Mouse (Mus musculus): ENCODE results near the gene Pald1. TPM values are rescaled to one million over a fixed set of nuclear protein-coding genes. Genes with fewer than 3 reads are reported as not detected.

Pald1 gene
- polyA plus RNA-seq, 1 experiment from 2014 or later, result 21.0 TPM

- Histone ChIP-seq H3K36me3 (ENCODE audit: control insufficient read depth, insufficient read depth) (no peaks in the 10 kb centered on the region), H3K27me3 (ENCODE audit: control insufficient read depth, insufficient read depth, low read length) (peaks cover 24% of the 10 kb centered on the region), H3K9me3 (replicated peaks; ENCODE audit: control insufficient read depth, low read length) (no peaks in the 10 kb centered on the region), H3K27ac (ENCODE audit: low read length) (no peak overlapping the region), H3K4me3 (ENCODE audit: low read length) (no peak overlapping the region), H3K4me1 (ENCODE audit: control insufficient read depth, insufficient read depth, low read length) (peaks cover 27% of the 10 kb centered on the region), H3K4me2 (ENCODE audit: low read depth, low read length) (no peak overlapping the region), H3K9ac (ENCODE audit: low read length) (no peak overlapping the region)
- ATAC-seq (replicated peaks; ENCODE audit: extremely low read depth, insufficient read depth, low FRiP score), result no peak
- WGBS, result 80% methylated on average over 12 of the region's 12 CpGs
Measured at GRCm38 (mm10) chr10:61422861-61423260, 39.5 kb upstream of the Pald1 start.

- H3K4me1 ChIP-seq (ENCODE audit: control insufficient read depth, insufficient read depth, low read length), result peaks cover 13% of the 10 kb centered on the region
- H3K27me3 ChIP-seq (ENCODE audit: control insufficient read depth, insufficient read depth, low read length), result peaks cover 43% of the 10 kb centered on the region
- WGBS, result 59% methylated on average over 4 of the region's 4 CpGs
- no peak overlapping the region for H3K4me2 ChIP-seq (ENCODE audit: low read depth, low read length)
- H3K9ac ChIP-seq (ENCODE audit: low read length), result no peak overlapping the region
- no peaks in the 10 kb centered on the region for H3K36me3 ChIP-seq (ENCODE audit: control insufficient read depth, insufficient read depth)
- ATAC-seq (replicated peaks; ENCODE audit: extremely low read depth, insufficient read depth, low FRiP score), result no peak
- no peak overlapping the region for H3K4me3 ChIP-seq (ENCODE audit: low read length)
- H3K9me3 ChIP-seq (replicated peaks; ENCODE audit: control insufficient read depth, low read length), result no peaks in the 10 kb centered on the region
- no peak overlapping the region for H3K27ac ChIP-seq (ENCODE audit: low read length)
Measured at GRCm38 (mm10) chr10:61420011-61420410, 36.7 kb upstream of the Pald1 start.

- WGBS, result 6% methylated on average over 24 of the region's 24 CpGs
- Histone ChIP-seq H3K9ac (ENCODE audit: low read length) (no peak overlapping the region), H3K9me3 (replicated peaks; ENCODE audit: control insufficient read depth, low read length) (no peaks in the 10 kb centered on the region), H3K27ac (ENCODE audit: low read length) (no peak overlapping the region), H3K36me3 (ENCODE audit: control insufficient read depth, insufficient read depth) (no peaks in the 10 kb centered on the region), H3K27me3 (ENCODE audit: control insufficient read depth, insufficient read depth, low read length) (peaks cover 45% of the 10 kb centered on the region), H3K4me1 (ENCODE audit: control insufficient read depth, insufficient read depth, low read length) (peaks cover 6% of the 10 kb centered on the region), H3K4me2 (ENCODE audit: low read depth, low read length) (peak overlapping the region; percentile 17), H3K4me3 (ENCODE audit: low read length) (no peak overlapping the region)
- ATAC-seq (replicated peaks; ENCODE audit: extremely low read depth, insufficient read depth, low FRiP score), result no peak
Measured at GRCm38 (mm10) chr10:61419146-61419545, 35.8 kb upstream of the Pald1 start.

GRCm38 (mm10) chr10:61418131-61418900, 35.0 kb upstream of the Pald1 start:
- Histone ChIP-seq H3K27me3 (ENCODE audit: control insufficient read depth, insufficient read depth, low read length) (peaks cover 45% of the 10 kb centered on the region), H3K9me3 (replicated peaks; ENCODE audit: control insufficient read depth, low read length) (no peaks in the 10 kb centered on the region), H3K4me2 (ENCODE audit: low read depth, low read length) (peak overlapping the region; percentile 71), H3K4me1 (ENCODE audit: control insufficient read depth, insufficient read depth, low read length) (peaks cover 6% of the 10 kb centered on the region; the same call in 1 of the 2 replicates), H3K4me3 (ENCODE audit: low read length) (peak overlapping the region; percentile 52), H3K9ac (ENCODE audit: low read length) (peak overlapping the region; percentile 62), H3K36me3 (ENCODE audit: control insufficient read depth, insufficient read depth) (no peaks in the 10 kb centered on the region), H3K27ac (ENCODE audit: low read length) (no peak overlapping the region)
- WGBS, result 2% methylated on average over 50 of the region's 50 CpGs
- ATAC-seq (replicated peaks; ENCODE audit: extremely low read depth, insufficient read depth, low FRiP score), result no peak

GRCm38 (mm10) chr10:61417672-61418071, 34.3 kb upstream of the Pald1 start, which contains the start of gene Nodal:
Gene Nodal (plus strand): TSS chr10:61417972.
- Histone ChIP-seq H3K9ac (ENCODE audit: low read length) (peak within 1 kb of the TSS; percentile 62), H3K27ac (ENCODE audit: low read length) (no peak within 1 kb of the TSS), H3K4me1 (ENCODE audit: control insufficient read depth, insufficient read depth, low read length) (peaks cover 11% of the 10 kb centered on the region; the same call in 1 of the 2 replicates), H3K9me3 (replicated peaks; ENCODE audit: control insufficient read depth, low read length) (no peaks in the 10 kb centered on the region), H3K27me3 (ENCODE audit: control insufficient read depth, insufficient read depth, low read length) (peaks cover 45% of the 10 kb centered on the region), H3K4me2 (ENCODE audit: low read depth, low read length) (peak within 1 kb of the TSS; percentile 71), H3K36me3 (ENCODE audit: control insufficient read depth, insufficient read depth) (no peaks in the 10 kb centered on the region), H3K4me3 (ENCODE audit: low read length) (peak within 1 kb of the TSS; percentile 52)
- 23% methylated on average over 10 of the region's 10 CpGs for WGBS
- ATAC-seq (replicated peaks; ENCODE audit: extremely low read depth, insufficient read depth, low FRiP score), result no peak

- no peak overlapping the region for H3K4me3 ChIP-seq (ENCODE audit: low read length)
- H3K9me3 ChIP-seq (replicated peaks; ENCODE audit: control insufficient read depth, low read length), result no peaks in the 10 kb centered on the region
- WGBS, result 59% methylated on average over 2 of the region's 2 CpGs
- H3K36me3 ChIP-seq (ENCODE audit: control insufficient read depth, insufficient read depth), result no peaks in the 10 kb centered on the region
- no peak overlapping the region for H3K9ac ChIP-seq (ENCODE audit: low read length)
- ATAC-seq (replicated peaks; ENCODE audit: extremely low read depth, insufficient read depth, low FRiP score), result no peak
- H3K4me2 ChIP-seq (ENCODE audit: low read depth, low read length), result no peak overlapping the region
- no peak overlapping the region for H3K27ac ChIP-seq (ENCODE audit: low read length)
- H3K27me3 ChIP-seq (ENCODE audit: control insufficient read depth, insufficient read depth, low read length), result peaks cover 45% of the 10 kb centered on the region
- peaks cover 11% of the 10 kb centered on the region; the same call in 1 of the 2 replicates for H3K4me1 ChIP-seq (ENCODE audit: control insufficient read depth, insufficient read depth, low read length)
Measured at GRCm38 (mm10) chr10:61417046-61417445, 33.7 kb upstream of the Pald1 start.

- ATAC-seq (replicated peaks; ENCODE audit: extremely low read depth, insufficient read depth, low FRiP score), result no peak
- Histone ChIP-seq H3K9me3 (replicated peaks; ENCODE audit: control insufficient read depth, low read length) (no peaks in the 10 kb centered on the region), H3K4me1 (ENCODE audit: control insufficient read depth, insufficient read depth, low read length) (peaks cover 11% of the 10 kb centered on the region; the same call in 1 of the 2 replicates), H3K4me2 (ENCODE audit: low read depth, low read length) (no peak overlapping the region), H3K27ac (ENCODE audit: low read length) (no peak overlapping the region), H3K4me3 (ENCODE audit: low read length) (no peak overlapping the region), H3K9ac (ENCODE audit: low read length) (no peak overlapping the region), H3K36me3 (ENCODE audit: control insufficient read depth, insufficient read depth) (no peaks in the 10 kb centered on the region), H3K27me3 (ENCODE audit: control insufficient read depth, insufficient read depth, low read length) (peaks cover 45% of the 10 kb centered on the region)
- 50% methylated on average over 7 of the region's 7 CpGs for WGBS
Measured at GRCm38 (mm10) chr10:61416561-61416960, 33.2 kb upstream of the Pald1 start.

GRCm38 (mm10) chr10:61415890-61416289, 32.6 kb upstream of the Pald1 start:
- WGBS, result 36% methylated on average over 8 of the region's 8 CpGs
- H3K27me3 ChIP-seq (ENCODE audit: control insufficient read depth, insufficient read depth, low read length), result peaks cover 45% of the 10 kb centered on the region
- no peaks in the 10 kb centered on the region for H3K36me3 ChIP-seq (ENCODE audit: control insufficient read depth, insufficient read depth)
- no peak overlapping the region for H3K27ac ChIP-seq (ENCODE audit: low read length)
- ATAC-seq (replicated peaks; ENCODE audit: extremely low read depth, insufficient read depth, low FRiP score), result no peak
- H3K9ac ChIP-seq (ENCODE audit: low read length), result no peak overlapping the region
- H3K4me1 ChIP-seq (ENCODE audit: control insufficient read depth, insufficient read depth, low read length), result peaks cover 11% of the 10 kb centered on the region; the same call in 1 of the 2 replicates
- H3K4me2 ChIP-seq (ENCODE audit: low read depth, low read length), result no peak overlapping the region
- no peaks in the 10 kb centered on the region for H3K9me3 ChIP-seq (replicated peaks; ENCODE audit: control insufficient read depth, low read length)
- no peak overlapping the region for H3K4me3 ChIP-seq (ENCODE audit: low read length)

GRCm38 (mm10) chr10:61415240-61415639, 31.9 kb upstream of the Pald1 start:
- peaks cover 38% of the 10 kb centered on the region for H3K27me3 ChIP-seq (ENCODE audit: control insufficient read depth, insufficient read depth, low read length)
- peaks cover 11% of the 10 kb centered on the region; the same call in 1 of the 2 replicates for H3K4me1 ChIP-seq (ENCODE audit: control insufficient read depth, insufficient read depth, low read length)
- no peak overlapping the region for H3K27ac ChIP-seq (ENCODE audit: low read length)
- H3K9me3 ChIP-seq (replicated peaks; ENCODE audit: control insufficient read depth, low read length), result no peaks in the 10 kb centered on the region
- no peak overlapping the region for H3K9ac ChIP-seq (ENCODE audit: low read length)
- no peak overlapping the region for H3K4me2 ChIP-seq (ENCODE audit: low read depth, low read length)
- H3K36me3 ChIP-seq (ENCODE audit: control insufficient read depth, insufficient read depth), result no peaks in the 10 kb centered on the region
- no peak for ATAC-seq (replicated peaks; ENCODE audit: extremely low read depth, insufficient read depth, low FRiP score)
- 65% methylated on average over 3 of the region's 3 CpGs for WGBS
- no peak overlapping the region for H3K4me3 ChIP-seq (ENCODE audit: low read length)
